Comparison of ENCODE assay signal across 15 mouse cellular contexts in genomic region chr1:52011227-52011626, GRCm38 (mm10). TPM values are rescaled to one million over a fixed set of nuclear protein-coding genes. Genes with fewer than 3 reads are reported as not detected.
DNase-seq lines count a peak whose midpoint lies in the region; ATAC-seq lines count a peak whose summit lies in the region.
"Had no signal": no experiment of that assay in that cellular context is flagged by ENCODE, and none has a peak within 500 bp of the region (broad histone marks: within the 10 kb centered on the region; RNA-seq: fewer than 3 reads in every experiment).

No protein-coding gene starts in this region.

- H3K4me2 ChIP-seq in midbrain, embryonic 11.5 days, result no peak overlapping the region
- H3K4me2 ChIP-seq in forebrain, embryonic 15.5 days (replicated peaks), result no peak overlapping the region
- H3K4me2 ChIP-seq: liver, embryonic 13.5 days; stomach, embryonic 15.5 days had no signal

- H3K9ac ChIP-seq in midbrain, embryonic 11.5 days (ENCODE audit: low read length), result no peak overlapping the region
- H3K9ac ChIP-seq in forebrain, embryonic 15.5 days (replicated peaks), result no peak overlapping the region
- H3K9ac ChIP-seq: liver, embryonic 13.5 days; stomach, embryonic 15.5 days had no signal

- H3K36me3 ChIP-seq in midbrain, embryonic 11.5 days (ENCODE audit: control insufficient read depth, insufficient read depth, low read length), result no peaks in the 10 kb centered on the region
- H3K36me3 ChIP-seq in forebrain, embryonic 15.5 days, result no peaks in the 10 kb centered on the region
- H3K36me3 ChIP-seq: heart, embryonic 10.5 days; liver, embryonic 13.5 days; stomach, embryonic 15.5 days had no signal

- intact Hi-C loops in gastrocnemius, postnatal 36 days (cut with DNase I), result no loop called here
- intact Hi-C loops in left cerebral cortex, postnatal 10 days (cut with DNase I), result no loop called here

- peak; percentile 72 for ATAC-seq in CD4-positive, CD25-positive, alpha-beta regulatory T cell, adult 4 months
- peak; percentile 71 for ATAC-seq in inflammation-experienced regulatory T-cells, adult 6 months
- no peak for ATAC-seq in midbrain, embryonic 11.5 days (ENCODE audit: low FRiP score)
- ATAC-seq in forebrain, embryonic 15.5 days (replicated peaks), result no peak

- H3K4me3 ChIP-seq in midbrain, embryonic 11.5 days (ENCODE audit: low read depth, low read length), result no peak overlapping the region
- H3K4me3 ChIP-seq in forebrain, embryonic 15.5 days, result no peak overlapping the region
- H3K4me3 ChIP-seq: heart, embryonic 10.5 days; liver, embryonic 13.5 days; stomach, embryonic 15.5 days had no signal

- WGBS in midbrain, embryonic 11.5 days, result 63% methylated on average over 2 of the region's 3 CpGs
- WGBS in forebrain, embryonic 15.5 days, result 79% methylated on average over 3 of the region's 3 CpGs

- no peaks in the 10 kb centered on the region for H3K9me3 ChIP-seq in midbrain, embryonic 11.5 days (ENCODE audit: control insufficient read depth, low read length)
- no peaks in the 10 kb centered on the region for H3K9me3 ChIP-seq in forebrain, embryonic 15.5 days
- H3K9me3 ChIP-seq: heart, embryonic 10.5 days; liver, embryonic 13.5 days; stomach, embryonic 15.5 days had no signal

- H3K4me1 ChIP-seq in midbrain, embryonic 11.5 days (ENCODE audit: control insufficient read depth, insufficient read depth, low read length), result no peaks in the 10 kb centered on the region; the same call in 1 of the 2 replicates
- H3K4me1 ChIP-seq in forebrain, embryonic 15.5 days, result peaks cover 7% of the 10 kb centered on the region
- H3K4me1 ChIP-seq: stomach, embryonic 15.5 days had no signal

- peak; percentile 33 to 46 for DNase-seq in B cell, adult 2 months
- peak; percentile 14 for DNase-seq in skeletal muscle tissue, adult 2 months (ENCODE audit: low read depth, low spot score)
- no peak for DNase-seq in midbrain, embryonic 11.5 days (ENCODE audit: low spot score, missing footprints)
- DNase-seq in gastrocnemius, postnatal 36 days, result no peak
- DNase-seq in left cerebral cortex, postnatal 10 days (ENCODE audit: extremely low spot score in 1 of 2, low spot score in 2 of 2), result no peak
- DNase-seq: cerebellum, adult 8-10 months; kidney, adult 18-20 months; liver, embryonic 13.5 days; retina, postnatal 1 day had no signal

- no peaks in the 10 kb centered on the region; the same call in 1 of the 2 replicates for H3K27me3 ChIP-seq in midbrain, embryonic 11.5 days (ENCODE audit: control insufficient read depth, insufficient read depth, low read length)
- H3K27me3 ChIP-seq in forebrain, embryonic 15.5 days, result no peaks in the 10 kb centered on the region
- H3K27me3 ChIP-seq: liver, embryonic 13.5 days; stomach, embryonic 15.5 days had no signal

- H3K27ac ChIP-seq in midbrain, embryonic 11.5 days (ENCODE audit: low read depth, low read length), result no peak overlapping the region
- no peak overlapping the region for H3K27ac ChIP-seq in forebrain, embryonic 15.5 days (replicated peaks)
- H3K27ac ChIP-seq: heart, embryonic 10.5 days; liver, embryonic 13.5 days; stomach, embryonic 15.5 days had no signal

RNA-seq across cellular contexts. Expression of gene Stat4, which starts 24.3 kb away (rescaled TPM):
- polyA plus RNA-seq in CD4-positive, CD25-positive, alpha-beta regulatory T cell, adult 4 months (2017; shearing (Covaris generic)), result 100 to 1,000 TPM; 123 to 149 TPM
- polyA plus RNA-seq in inflammation-experienced regulatory T-cells, adult 6 months (2017; shearing (Covaris generic)), result 100 to 1,000 TPM; 154 to 191 (median 177) TPM
- polyA plus RNA-seq in midbrain, embryonic 11.5 days (2014; fragmentation: Nextera tagmentation; extraction: Ambion mirVana), result 2.1 and 2.5 TPM in 2 replicates
- under 1 TPM in 1 of 2 experiments, not detected in 1; 0.18 TPM for total RNA-seq in gastrocnemius, postnatal 36 days (2021)
- 0.39 and 0.84 TPM in 2 replicates for polyA plus RNA-seq in forebrain, embryonic 15.5 days (2015; fragmentation: Nextera tagmentation; extraction: Ambion mirVana)
- 1 to 10 TPM; 3.7 to 4.9 TPM for total RNA-seq in left cerebral cortex, postnatal 10 days (2021)
- total RNA-seq: MEL had no signal

Comparison
In these comparisons a context has a peak if more than half of its experiments do, and no peak if none do; other contexts are left out.
1. DNase-seq: peak in B cell, adult 2 months (2 of 2) and skeletal muscle tissue, adult 2 months (single experiment); none in midbrain, embryonic 11.5 days (single experiment), gastrocnemius, postnatal 36 days (0 of 2) and left cerebral cortex, postnatal 10 days (0 of 2).
2. ATAC-seq: peak in CD4-positive, CD25-positive, alpha-beta regulatory T cell, adult 4 months (single experiment) and inflammation-experienced regulatory T-cells, adult 6 months (single experiment); none in midbrain, embryonic 11.5 days (single experiment) and forebrain, embryonic 15.5 days (single experiment).
3. RNA of gene Stat4, which starts 24.3 kb away (polyA plus RNA-seq): 154 to 191 TPM in inflammation-experienced regulatory T-cells, adult 6 months and 123 to 149 TPM in CD4-positive, CD25-positive, alpha-beta regulatory T cell, adult 4 months; 2.1 to 2.5 TPM in midbrain, embryonic 11.5 days and 0.39 to 0.84 TPM in forebrain, embryonic 15.5 days; every median in the first group is over 10 times any median in the second.